Comparison of ENCODE assay signal across 9 mouse cellular contexts in the genomic region with DNA sequence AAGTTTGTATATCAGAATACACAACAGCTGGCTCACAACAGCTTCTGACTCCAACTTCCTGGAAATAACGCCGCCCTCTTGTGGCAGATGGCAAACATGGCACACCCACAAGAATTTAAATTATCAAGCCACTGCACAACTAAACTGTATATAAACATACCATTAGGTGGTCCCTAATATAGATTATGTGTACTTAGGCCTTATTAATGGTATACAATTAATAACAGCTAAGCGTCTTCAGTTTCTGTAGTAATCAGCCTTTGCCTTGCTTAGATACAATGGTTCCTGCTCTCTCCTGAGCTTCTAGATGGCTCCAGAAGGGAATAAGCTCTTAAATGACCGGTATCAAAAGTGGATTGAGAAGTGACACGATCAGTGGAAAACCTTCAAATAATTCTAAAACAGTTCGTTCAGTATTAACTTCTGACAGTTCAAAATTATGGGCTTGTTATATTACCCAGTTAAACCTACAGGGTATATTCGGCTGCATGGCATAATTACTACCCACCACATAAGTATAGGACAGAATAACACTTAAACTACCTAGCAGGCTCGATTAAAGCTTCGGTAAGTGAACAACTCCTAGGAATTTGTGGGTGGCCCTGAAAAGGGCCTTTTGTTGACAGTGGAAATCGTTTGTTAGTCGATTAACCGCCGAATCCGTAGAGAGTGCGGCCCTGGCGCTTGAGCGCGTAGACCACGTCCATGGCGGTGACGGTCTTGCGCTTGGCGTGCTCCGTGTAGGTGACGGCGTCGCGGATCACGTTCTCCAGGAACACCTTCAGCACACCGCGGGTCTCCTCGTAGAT. TPM values are rescaled to one million over a fixed set of nuclear protein-coding genes. Genes with fewer than 3 reads are reported as not detected.
A peak's percentile ranks its signal among the peaks of the same experiment; 100 is the strongest.
DNase-seq lines count a peak whose midpoint lies in the region; ATAC-seq and TF ChIP-seq lines count a peak whose summit lies in the region.
"Had no signal": no experiment of that assay in that cellular context is flagged by ENCODE, and none has a peak within 500 bp of the region (broad histone marks: within the 10 kb centered on the region; RNA-seq: fewer than 3 reads in every experiment).

No protein-coding gene starts in this region.

- peak overlapping the region; percentile 44; the same call in 1 of the 2 replicates for H3K27ac ChIP-seq in ES-E14 (ENCODE audit: insufficient read depth, low read depth, low read length, poor library complexity, severe bottlenecking)
- peak overlapping the region; percentile 92 for H3K27ac ChIP-seq in heart, embryonic 16.5 days (ENCODE audit: low read length)

- 1% methylated on average over 23 of the region's 32 CpGs for WGBS in heart, embryonic 16.5 days

- peak overlapping the region; percentile 61; the same call in 1 of the 2 replicates for H3K9ac ChIP-seq in ES-E14 (ENCODE audit: insufficient read depth, low read depth, low read length, poor library complexity, severe bottlenecking)
- H3K9ac ChIP-seq in heart, embryonic 16.5 days (ENCODE audit: low read length), result peak overlapping the region; percentile 68

- peaks cover 0 to 6% of the 10 kb centered on the region in 2 experiments; a peak in 1 of 4 replicates for H3K4me1 ChIP-seq in ES-E14 (ENCODE audit: control insufficient read depth in 2 of 2, insufficient read depth in 2 of 2, low read length in 2 of 2, poor library complexity in 1 of 2)
- H3K4me1 ChIP-seq in heart, embryonic 16.5 days (ENCODE audit: control insufficient read depth, insufficient read depth, low read length), result peaks cover 6% of the 10 kb centered on the region; the same call in 1 of the 2 replicates

- no peaks in the 10 kb centered on the region; the same call in 1 of the 2 replicates for H3K9me3 ChIP-seq in ES-E14 (ENCODE audit: control insufficient read depth, insufficient read depth, low read depth, low read length)
- H3K9me3 ChIP-seq in heart, embryonic 16.5 days (replicated peaks; ENCODE audit: control insufficient read depth, low read length), result no peaks in the 10 kb centered on the region

- peak overlapping the region; percentile 49 to 61 for H3K4me3 ChIP-seq in ES-E14 (ENCODE audit: insufficient read depth in 1 of 2, low read depth in 1 of 2, low read length in 2 of 2, poor library complexity in 1 of 2, severe bottlenecking in 1 of 2)
- peak overlapping the region; percentile 59 for H3K4me3 ChIP-seq in heart, embryonic 16.5 days (ENCODE audit: low read length)

- ATAC-seq in heart, embryonic 16.5 days (replicated peaks; ENCODE audit: extremely low read depth, insufficient read depth, low FRiP score), result peak; percentile 12

- peak; percentile 86 for DNase-seq in A20 (ENCODE audit: low read depth, low spot score)
- peak; percentile 65 for DNase-seq in ES-E14 (ENCODE audit: low read depth, low spot score)
- DNase-seq in embryo, embryonic 9.5 days (ENCODE audit: extremely low spot score), result peak; percentile 78
- peak; percentile 52 to 75 for DNase-seq in kidney, postnatal 36 days
- DNase-seq in lung, postnatal 4 days, result peak; percentile 68 to 82
- peak; percentile 52 for DNase-seq in skeletal muscle tissue, adult 2 months (ENCODE audit: low read depth, low spot score)
- no peak for DNase-seq in ovary, postnatal 10 days (ENCODE audit: low spot score)

- in situ Hi-C loops in ES-E14 (cut with MboI; ENCODE audit: low sequenced_read_pairs in 2 of 2, unreplicated experiment in 2 of 2), result loop anchor here in 1 of 2 experiments (25.0 kb wide), 1 partner anchor 1660 kb away; the partner anchor contains the start of genes Hist1h2ag, Hist1h2ah, Hist1h2bj and Hist1h2bk

- H3K4me2 ChIP-seq in heart, embryonic 16.5 days (ENCODE audit: low read depth, low read length), result peak overlapping the region; percentile 85

- H3K27me3 ChIP-seq in heart, embryonic 16.5 days (ENCODE audit: control insufficient read depth, insufficient read depth, low read length), result no peaks in the 10 kb centered on the region

- no peaks in the 10 kb centered on the region for H3K36me3 ChIP-seq in ES-E14 (ENCODE audit: control insufficient read depth, insufficient read depth, low read length, poor library complexity, severe bottlenecking)
- H3K36me3 ChIP-seq in heart, embryonic 16.5 days (ENCODE audit: control insufficient read depth, insufficient read depth), result no peaks in the 10 kb centered on the region

TF ChIP-seq in ES-E14, 5 proteins besides CTCF, POLR2A, EP300 and RAD21:
- 0 out of 2 replicates have a peak, but pooled peaks have one; percentile 11 for TF ChIP-seq ZC3H11A (IDR thresholded peaks at IDR 0.05; ENCODE audit: borderline replicate concordance, low read depth, low read length)
- no peak for TF ChIP-seq ZNF384 (IDR thresholded peaks at IDR 0.05; ENCODE audit: low read depth, low read length)

RNA-seq across cellular contexts. Expression of gene Hist1h4c, which starts 0.6 kb away (rescaled TPM):
- total RNA-seq in ES-E14 (2012; rRNA removed), result 326 and 496 TPM in 2 replicates
- polyA plus RNA-seq in heart, embryonic 16.5 days (2015; fragmentation: Nextera tagmentation; extraction: Ambion mirVana), result 1.9 and 2.8 TPM in 2 replicates

RNA-seq across cellular contexts. Expression of gene Hist1h1t, which starts 2.1 kb away (rescaled TPM):
- 7.7 and 13.3 TPM in 2 replicates for total RNA-seq in ES-E14 (2012; rRNA removed)
- polyA plus RNA-seq in heart, embryonic 16.5 days (2015; fragmentation: Nextera tagmentation; extraction: Ambion mirVana), result not detected in 2 replicates
- total RNA-seq: layer of hippocampus, postnatal 14 days had no signal

RNA-seq across cellular contexts. Expression of gene Hfe, which starts 13.0 kb away (rescaled TPM):
- total RNA-seq in ES-E14 (2012; rRNA removed), result 1.1 and 1.5 TPM in 2 replicates
- polyA plus RNA-seq in heart, embryonic 16.5 days (2015; fragmentation: Nextera tagmentation; extraction: Ambion mirVana), result 11.7 and 14.9 TPM in 2 replicates

RNA-seq across cellular contexts. Expression of gene Hist1h2bc, which starts 13.7 kb away (rescaled TPM):
- 355 and 545 TPM in 2 replicates for total RNA-seq in ES-E14 (2012; rRNA removed)
- polyA plus RNA-seq in heart, embryonic 16.5 days (2015; fragmentation: Nextera tagmentation; extraction: Ambion mirVana), result 49.7 and 53.7 TPM in 2 replicates

RNA-seq across cellular contexts. Expression of gene Hist1h2ac, which starts 13.9 kb away (rescaled TPM):
- 112 and 141 TPM in 2 replicates for total RNA-seq in ES-E14 (2012; rRNA removed)
- 0.52 and 0.75 TPM in 2 replicates for polyA plus RNA-seq in heart, embryonic 16.5 days (2015; fragmentation: Nextera tagmentation; extraction: Ambion mirVana)
